Mouse (Mus musculus) liver, embryonic 14.5 days (tissue): Measurements from ENCODE around the gene Lce1c. TPM values are rescaled to one million over a fixed set of nuclear protein-coding genes. Genes with fewer than 3 reads are reported as not detected.
A peak's percentile ranks its signal among the peaks of the same experiment; 100 is the strongest.
"Not testable (repeated sequence)": the region's sequence is repeated elsewhere in the genome, so short reads cannot be mapped to it uniquely, and the experiment has no call there.

Source experiments
- ATAC-seq: fragments of 200-750 bp; cut with Nextera tagmentation; 2 replicates; pipeline ENCODE4 v1.8.0; 2017; ENCODE audit warnings: moderate number of reproducible peaks, mild to moderate bottlenecking, moderate library complexity; ENCODE audit not compliant: insufficient read depth
- DNase-seq, 3 experiments: peaks; one replicate each; pipeline ENCODE4 v3.0.0-alpha.2; 2012 to 2013; ENCODE audit warnings: low read depth in 3 of 3, low spot score in 3 of 3
- H3K27ac ChIP-seq: fragments of 300-500 bp; sonication (generic); 2 replicates; pipeline ENCODE4 v1.5.1; 2014; ENCODE audit warnings: moderate library complexity, mild to moderate bottlenecking, control low read depth, inconsistent platforms
- H3K27me3 ChIP-seq: fragments of 300-500 bp; sonication (generic); 2 replicates; pipeline ENCODE4 v1.6.1; 2014; ENCODE audit warnings: mild to moderate bottlenecking, low read length, moderate library complexity; ENCODE audit not compliant: control insufficient read depth, insufficient read depth
- H3K36me3 ChIP-seq: fragments of 300-500 bp; sonication (generic); replicated peaks from 2 replicates; pipeline ENCODE4 v1.6.1; 2014; ENCODE audit warnings: low read depth; ENCODE audit not compliant: control insufficient read depth, insufficient read depth
- H3K4me1 ChIP-seq, 2 experiments: fragments of 200-500 bp in 1 of 2; fragments of 300-500 bp in 1 of 2; sonication (generic) in 1 of 2; replicated peaks; 2 replicates each; pipeline ENCODE4 v1.6.1; 2012 to 2014; ENCODE audit warnings: antibody characterized with exemption in 1 of 2, inconsistent platforms in 1 of 2, low read length in 1 of 2; ENCODE audit not compliant: control insufficient read depth in 2 of 2, insufficient read depth in 2 of 2
- H3K4me2 ChIP-seq: fragments of 300-500 bp; sonication (generic); 2 replicates; pipeline ENCODE4 v1.6.1; 2014; ENCODE audit warnings: low read depth, mild to moderate bottlenecking, control low read depth, moderate library complexity
- H3K4me3 ChIP-seq, 2 experiments: fragments of 200-500 bp in 1 of 2; fragments of 300-500 bp in 1 of 2; sonication (generic) in 1 of 2; 2 replicates each; pipeline ENCODE4 v1.5.1; 2012 to 2014; ENCODE audit warnings: low read depth in 2 of 2, low read length in 2 of 2, mild to moderate bottlenecking in 2 of 2, control low read depth in 1 of 2, inconsistent platforms in 1 of 2, moderate library complexity in 1 of 2; ENCODE audit not compliant: insufficient read depth in 1 of 2
- H3K9ac ChIP-seq: fragments of 300-500 bp; sonication (generic); replicated peaks from 2 replicates; pipeline ENCODE4 v1.6.1; 2014; ENCODE audit warnings: mild to moderate bottlenecking, control low read depth, moderate library complexity
- H3K9me3 ChIP-seq: fragments of 300-500 bp; sonication (generic); 2 replicates; pipeline ENCODE4 v1.6.1; 2016; ENCODE audit warnings: low read length, mixed read lengths; ENCODE audit not compliant: control insufficient read depth
- CTCF ChIP-seq: IDR thresholded peaks from 2 replicates; pipeline ENCODE4 v1.5.1; 2016; ENCODE audit warnings: antibody characterized with exemption, low read depth, control low read depth
- EP300 ChIP-seq: IDR thresholded peaks from 2 replicates; pipeline ENCODE4 v1.6.1; 2016; ENCODE audit warnings: antibody characterized with exemption, low read depth
- WGBS: fragments of 180-500 bp; shearing (Covaris S2); extraction: QIAGEN DNeasy Blood & Tissue Kit; methylation state at CpG from one replicate; pipeline ENCODE4 v1.1.7; 2014; ENCODE audit not compliant: insufficient replicate concordance; 5-methylcytosine and 5-hydroxymethylcytosine counted together
- polyA plus RNA-seq, 2 experiments: library from polyadenylated mRNA; depleted of rRNA in 1 of 2; stranded (reverse) in 1 of 2; unstranded in 1 of 2; fragments of >200 nt; fragmentation: Nextera tagmentation in 1 of 2; extraction: Ambion mirVana in 1 of 2; gene quantifications; 2 replicates each; pipeline versions ENCODE4 v1.2.1 to v1.2.3; 2012 to 2014

Lce1c gene
- polyA plus RNA-seq, 2 experiments: not detected

DNA sequence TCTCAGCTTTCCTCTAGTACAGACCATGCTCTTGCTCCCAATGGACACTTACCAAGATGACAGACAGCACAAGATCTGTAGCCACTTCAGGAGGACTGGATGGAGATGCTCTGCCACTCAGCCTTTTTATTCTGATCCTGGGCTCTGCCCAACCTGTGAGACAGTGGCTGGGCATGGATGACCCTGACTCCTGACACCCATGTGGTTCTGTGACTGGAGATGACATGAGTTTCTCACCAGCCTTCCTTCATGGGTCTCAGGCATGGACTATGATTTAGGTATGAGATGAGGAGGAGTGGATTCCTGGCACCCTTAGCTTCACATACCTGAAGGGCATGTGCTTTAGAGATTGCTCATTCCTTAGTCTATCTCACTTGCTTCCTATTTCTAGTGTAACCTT, 22.2 kb upstream of the Lce1c start, which contains the start of gene Lce1b:
Gene Lce1b, minus strand, starts transcription at position 101 of the 400 bp plus-strand sequence.
- Histone ChIP-seq H3K36me3 (no peaks in the 10 kb centered on the region), H3K4me2 (no peak within 1 kb of the TSS), H3K4me1 (no peaks in the 10 kb centered on the region), H3K9me3 (no peaks in the 10 kb centered on the region), H3K27ac (no peak within 1 kb of the TSS), H3K9ac (no peak within 1 kb of the TSS), H3K4me3 (no peak within 1 kb of the TSS), H3K27me3 (no peaks in the 10 kb centered on the region)
- no peak for DNase-seq
- TF ChIP-seq EP300: no peak
- no peak for ATAC-seq

DNA sequence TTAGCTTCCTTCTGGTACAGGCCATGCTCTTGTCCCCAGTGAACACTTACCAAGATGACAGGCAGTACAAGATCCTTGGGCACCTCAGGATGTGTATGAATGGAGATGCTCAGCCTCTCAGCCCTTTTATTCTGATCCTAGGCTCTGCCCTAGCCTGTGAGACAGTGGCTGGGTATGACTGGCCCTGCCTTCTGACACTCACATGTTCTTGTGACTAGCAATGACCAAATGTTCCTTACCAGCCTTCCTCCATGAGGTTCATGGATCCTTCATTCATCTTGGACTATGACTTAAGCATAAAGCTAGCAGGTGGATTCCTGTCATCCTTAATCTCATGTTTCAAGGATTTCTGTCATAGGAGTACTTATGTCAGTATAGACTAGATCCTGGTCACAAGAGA, 8.8 kb upstream of the Lce1c start, which contains the start of gene Lce1a2:
Gene Lce1a2, minus strand, starts transcription at position 101 of the 400 bp plus-strand sequence.
- no peak for DNase-seq
- ATAC-seq: no peak
- no peaks in the 10 kb centered on the region for H3K9me3 ChIP-seq

DNA sequence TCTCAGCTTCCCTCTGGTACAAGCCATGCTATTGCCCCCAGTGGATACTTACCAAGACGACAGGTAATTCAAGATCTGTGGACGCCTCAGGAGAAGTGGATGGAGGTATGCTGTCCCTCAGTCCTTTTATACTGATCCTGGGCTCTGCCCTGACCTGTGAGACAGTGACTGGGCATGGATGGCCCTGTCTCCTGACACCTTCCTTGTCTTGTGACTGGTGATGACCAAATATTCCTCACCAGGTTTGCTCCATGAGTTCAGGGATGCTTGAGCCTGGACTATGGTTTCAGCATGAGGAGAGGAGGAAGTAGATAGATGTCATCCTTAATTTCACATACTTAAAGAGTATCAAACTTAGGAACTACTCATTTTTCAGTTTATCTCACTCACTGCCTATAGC, 8.1 kb downstream of the Lce1c start, which contains the start of gene Lce1d:
Gene Lce1d, minus strand, starts transcription at position 101 of the 400 bp plus-strand sequence.
- Histone ChIP-seq H3K36me3 (no peaks in the 10 kb centered on the region), H3K9me3 (no peaks in the 10 kb centered on the region), H3K4me1 (no peaks in the 10 kb centered on the region), H3K27ac (no peak within 1 kb of the TSS), H3K27me3 (no peaks in the 10 kb centered on the region), H3K9ac (no peak within 1 kb of the TSS), H3K4me2 (no peak within 1 kb of the TSS), H3K4me3 (no peak within 1 kb of the TSS)
- TF ChIP-seq EP300 (no peak), CTCF (no peak)
- ATAC-seq (no peak), DNase-seq (no peak)
- 38% methylated on average over 2 of the region's 2 CpGs for whole genome bisulfite sequencing

More for the DNA sequence above, 8.8 kb upstream of the Lce1c start, which contains the start of gene Lce1a2:
- TF ChIP-seq CTCF: no peak
- no peak for TF ChIP-seq EP300
- Histone ChIP-seq H3K4me3 (no peak within 1 kb of the TSS), H3K9ac (no peak within 1 kb of the TSS), H3K27me3 (no peaks in the 10 kb centered on the region), H3K27ac (no peak within 1 kb of the TSS), H3K36me3 (no peaks in the 10 kb centered on the region), H3K4me2 (no peak within 1 kb of the TSS), H3K4me1 (no peaks in the 10 kb centered on the region)

DNA sequence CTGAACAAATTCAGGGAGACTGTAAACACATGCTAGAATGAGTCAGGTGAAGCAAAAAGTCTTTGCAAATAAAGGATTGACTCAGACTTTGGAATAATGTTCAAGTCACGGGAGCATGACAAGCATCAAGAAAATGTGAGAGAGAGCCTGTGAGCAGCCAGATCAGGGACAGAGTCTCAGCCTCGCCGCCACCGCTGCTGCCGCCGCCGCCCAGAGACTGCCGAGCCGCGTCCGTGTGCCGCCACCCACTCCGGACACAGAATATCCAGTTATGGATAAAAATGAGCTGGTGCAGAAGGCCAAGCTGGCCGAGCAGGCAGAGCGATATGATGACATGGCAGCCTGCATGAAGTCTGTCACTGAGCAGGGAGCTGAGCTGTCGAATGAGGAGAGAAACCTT, 10.1 kb downstream of the Lce1c start:
- not testable (repeated sequence) for H3K9ac ChIP-seq, H3K36me3 ChIP-seq, H3K4me3 ChIP-seq, H3K9me3 ChIP-seq, H3K27ac ChIP-seq, H3K27me3 ChIP-seq, H3K4me1 ChIP-seq, H3K4me2 ChIP-seq, ATAC-seq
- DNase-seq: peak in 1 of 3 experiments; percentile 0
- 59% methylated on average over 15 of the region's 16 CpGs for WGBS

DNA sequence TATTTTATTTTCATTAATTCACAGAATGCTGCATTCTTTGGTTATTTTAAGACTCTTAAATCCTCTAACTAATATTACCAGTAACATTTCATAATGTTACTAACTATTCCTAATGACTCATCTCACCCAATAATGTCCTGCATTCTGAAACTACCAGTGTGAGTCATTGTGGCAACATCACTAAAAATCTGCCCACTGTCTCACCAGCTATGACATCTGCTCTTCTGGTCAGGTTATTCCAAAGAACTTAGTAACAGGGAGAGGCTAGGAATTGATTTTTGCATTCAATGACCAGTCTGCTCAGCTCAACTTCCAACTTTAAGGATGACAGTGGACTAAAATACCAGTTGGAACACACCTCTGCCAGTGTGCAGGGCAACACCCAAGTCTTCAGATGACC, 12.6 kb downstream of the Lce1c start:
- H3K4me1 ChIP-seq: no peaks in the 10 kb centered on the region
- no peaks in the 10 kb centered on the region for H3K27me3 ChIP-seq
- no peak overlapping the region for H3K9ac ChIP-seq
- DNase-seq (no peak), ATAC-seq (no peak)
- H3K4me3 ChIP-seq: no peak overlapping the region
- no peaks in the 10 kb centered on the region for H3K36me3 ChIP-seq
- no peak overlapping the region for H3K4me2 ChIP-seq
- no peaks in the 10 kb centered on the region for H3K9me3 ChIP-seq
- no peak overlapping the region for H3K27ac ChIP-seq
- TF ChIP-seq CTCF (no peak), EP300 (no peak)

DNA sequence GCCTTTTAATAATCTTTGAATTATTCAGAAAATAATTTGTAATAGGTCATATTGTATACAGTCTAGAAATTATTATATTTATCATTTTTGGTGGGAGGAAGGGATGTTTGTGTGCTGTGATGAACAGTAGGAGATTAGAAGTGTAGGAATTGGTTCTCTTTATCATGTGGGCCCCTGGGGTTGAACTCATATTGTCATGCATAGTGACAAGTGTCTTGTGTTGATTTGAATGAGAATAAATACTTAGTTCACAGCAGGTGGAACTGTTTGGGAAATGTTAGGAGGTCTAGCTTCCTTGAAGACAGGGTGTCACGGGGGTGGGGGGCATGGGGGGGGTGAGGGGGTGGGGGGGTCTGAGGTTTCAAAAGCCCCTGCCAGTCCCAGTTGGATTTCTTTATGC, 15.6 kb downstream of the Lce1c start:
- no peak for ATAC-seq
- WGBS: 10% methylated on average over 1 of the region's 1 CpGs
- H3K9ac ChIP-seq: no peak overlapping the region

More for the DNA sequence above, 15.6 kb downstream of the Lce1c start:
- Histone ChIP-seq H3K27ac (no peak overlapping the region), H3K4me3 (no peak overlapping the region), H3K4me1 (no peaks in the 10 kb centered on the region), H3K4me2 (no peak overlapping the region), H3K27me3 (no peaks in the 10 kb centered on the region), H3K36me3 (no peaks in the 10 kb centered on the region), H3K9me3 (no peaks in the 10 kb centered on the region)
- TF ChIP-seq CTCF: no peak
- no peak for TF ChIP-seq EP300
- no peak for DNase-seq
